Mouse (Mus musculus): ENCODE results near the gene Tex261. TPM values are rescaled to one million over a fixed set of nuclear protein-coding genes. Genes with fewer than 3 reads are reported as not detected.
"Not testable (repeated sequence)": the region's sequence is repeated elsewhere in the genome, so short reads cannot be mapped to it uniquely, and the experiment has no call there.

The Tex261 gene
- 10 to 100 TPM; 85.4 to 99.8 TPM for total RNA-seq (2021)

- intact Hi-C loops (cut with DNase I) = loop anchor here (2.0 kb wide), 1 partner anchor 15 kb away; no protein-coding TSS in a partner anchor
- DNase-seq (ENCODE audit: low spot score) = peak; percentile 84
Observed at GRCm38 (mm10) chr6:83775638-83776293, at the start of gene Tex261. Tex261 (minus strand) TSS chr6:83775813.

- DNase-seq (ENCODE audit: low spot score) = no peak
- intact Hi-C loops (cut with DNase I) = no loop called here
Observed at GRCm38 (mm10) chr6:83821856-83822255, 46.2 kb upstream of the Tex261 start.

- intact Hi-C loops (cut with DNase I) = no loop called here
- no peak for DNase-seq (ENCODE audit: low spot score)
Observed at GRCm38 (mm10) chr6:83820727-83821515, 45.3 kb upstream of the Tex261 start.

DNA sequence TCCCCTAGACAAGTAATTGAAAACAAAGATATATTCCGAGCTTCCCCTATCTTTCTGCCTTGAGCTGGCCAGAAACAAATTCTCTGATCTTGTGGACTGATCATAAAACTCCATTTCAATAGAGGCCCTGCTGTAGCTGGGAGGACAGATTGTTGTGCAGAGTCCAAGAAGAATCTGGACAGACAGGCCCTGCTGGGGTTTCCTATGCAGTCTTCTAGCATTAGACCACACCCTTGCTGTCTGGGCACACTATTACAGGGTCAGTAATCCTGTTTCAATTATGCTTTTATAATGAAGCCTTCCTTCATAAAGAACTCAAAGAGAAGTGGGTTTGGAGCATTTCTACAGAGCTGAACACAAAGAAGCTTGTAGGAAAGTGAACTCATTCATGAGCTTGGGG lies 43.4 kb upstream of the Tex261 start:
- intact Hi-C loops (cut with DNase I) = no loop called here
- DNase-seq (ENCODE audit: low spot score) = no peak

- DNase-seq (ENCODE audit: low spot score) = no peak
- intact Hi-C loops (cut with DNase I) = no loop called here
Observed at GRCm38 (mm10) chr6:83815801-83816200, 40.2 kb upstream of the Tex261 start.

GRCm38 (mm10) chr6:83802846-83803245 lies 27.2 kb upstream of the Tex261 start:
- intact Hi-C loops (cut with DNase I) = no loop called here
- DNase-seq (ENCODE audit: low spot score) = no peak

DNA sequence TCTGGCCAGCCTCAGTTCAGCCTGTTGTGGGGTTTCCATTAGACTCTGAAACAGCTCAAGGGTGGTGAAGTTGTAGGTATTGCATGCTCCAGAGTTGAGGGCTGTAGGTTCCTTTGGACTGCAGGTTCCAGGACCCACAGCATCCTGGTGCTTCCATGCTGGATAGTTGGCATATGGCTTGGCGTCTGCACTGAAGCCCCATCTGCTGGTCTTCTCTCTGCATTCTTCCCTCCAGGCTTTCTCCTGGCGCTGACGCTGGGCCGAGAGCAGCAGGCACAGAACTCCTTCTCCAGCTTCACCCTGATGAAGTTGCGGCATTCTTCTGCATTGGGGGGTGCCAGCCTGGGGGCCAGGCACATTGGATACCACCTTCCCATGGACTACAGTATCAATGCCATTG lies 26.4 kb upstream of the Tex261 start:
- intact Hi-C loops (cut with DNase I) = no loop called here
- no peak for DNase-seq (ENCODE audit: low spot score)

GRCm38 (mm10) chr6:83796686-83797085 lies 21.1 kb upstream of the Tex261 start:
- no peak for DNase-seq (ENCODE audit: low spot score)
- intact Hi-C loops (cut with DNase I) = no loop called here

GRCm38 (mm10) chr6:83795492-83795900 lies 19.9 kb upstream of the Tex261 start:
- no peak for DNase-seq (ENCODE audit: low spot score)
- intact Hi-C loops (cut with DNase I) = loop anchor here (2.0 kb wide), 1 partner anchor 33 kb away; no protein-coding TSS in a partner anchor

GRCm38 (mm10) chr6:83794760-83795296 lies 19.2 kb upstream of the Tex261 start, which contains the start of gene Nagk:
Nagk (plus strand) TSS chr6:83794982.
- intact Hi-C loops (cut with DNase I) = loop anchor here (2.0 to 5.0 kb wide), 2 partner anchors 34 to 72 kb away; partner anchors contain the start of gene Zfp638
- peak; percentile 88 for DNase-seq (ENCODE audit: low spot score)

DNA sequence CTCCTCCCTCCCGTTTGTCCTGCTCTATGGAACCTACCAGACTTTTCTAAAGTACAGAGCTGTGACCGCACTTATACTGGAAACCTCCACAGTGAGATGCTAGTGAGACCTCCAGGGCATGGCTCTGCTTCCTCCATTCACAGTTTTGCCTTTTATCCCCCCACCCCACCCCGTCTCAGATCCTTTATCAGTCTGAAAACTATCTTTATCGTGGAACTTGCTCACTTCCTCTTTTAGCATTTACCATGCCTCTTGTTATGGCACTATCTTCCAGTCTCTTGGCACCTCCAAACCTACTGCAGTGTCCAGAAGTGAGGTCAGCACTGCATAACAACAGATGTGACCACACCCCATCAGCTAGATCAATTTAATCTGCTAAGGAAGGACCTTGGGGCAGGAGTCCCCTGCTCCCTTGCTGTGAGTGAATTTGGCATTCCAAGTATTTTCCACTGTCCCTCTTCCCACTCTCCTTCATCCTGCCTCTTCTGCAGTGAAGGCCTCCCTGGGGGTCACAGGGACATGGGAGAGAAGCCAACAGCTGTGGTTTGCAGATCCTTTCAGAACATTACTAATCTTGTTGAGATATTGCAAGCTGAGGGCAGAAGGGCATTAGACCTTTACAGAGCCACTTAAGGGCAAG lies 15.8 kb upstream of the Tex261 start:
- DNase-seq (ENCODE audit: low spot score) = no peak
- intact Hi-C loops (cut with DNase I) = loop anchor here (5.0 kb wide), 1 partner anchor 76 kb away; the partner anchor contains the start of gene Zfp638

DNA sequence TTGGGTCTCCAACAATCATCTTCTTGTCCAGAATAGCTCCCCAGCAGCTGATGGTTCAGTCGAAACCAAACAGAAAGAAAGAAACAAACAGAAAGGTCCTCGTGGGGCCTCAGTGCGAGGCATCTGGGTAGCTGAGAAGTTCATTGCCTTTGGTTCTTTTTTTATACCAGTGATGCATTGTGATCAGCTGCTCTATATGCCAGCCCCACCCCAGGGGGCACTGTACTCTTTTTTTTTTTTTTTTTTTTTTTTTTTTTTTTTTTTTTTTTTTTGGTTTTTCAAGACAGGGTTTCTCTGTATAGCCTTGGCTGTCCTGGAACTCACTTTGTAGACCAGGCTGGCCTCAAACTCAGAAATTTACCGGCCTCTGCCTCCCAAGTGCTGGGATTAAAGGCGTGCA lies 14.9 kb upstream of the Tex261 start:
- intact Hi-C loops (cut with DNase I) = loop anchor here (5.0 kb wide), 1 partner anchor 77 kb away; the partner anchor contains the start of gene Zfp638

DNA sequence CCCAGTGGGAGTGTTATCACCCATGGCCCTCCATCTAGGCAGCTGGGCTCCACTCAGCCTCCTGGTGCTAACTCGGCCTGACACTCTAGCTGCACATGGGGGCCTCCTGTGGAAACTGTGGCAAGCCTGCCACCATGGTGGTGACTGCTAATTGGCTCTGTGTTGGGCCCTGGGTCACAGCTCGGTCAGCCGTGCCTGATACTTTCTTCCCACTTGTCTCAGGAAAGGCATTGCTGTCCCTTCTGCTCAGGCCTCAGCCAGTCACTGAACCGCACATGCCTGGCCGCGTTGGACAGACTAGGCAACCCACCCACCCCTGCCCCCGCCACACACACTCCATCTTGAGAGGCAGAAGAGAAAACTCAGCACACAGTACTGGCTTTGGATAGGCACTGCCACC lies 12.9 kb upstream of the Tex261 start:
- intact Hi-C loops (cut with DNase I) = no loop called here
- DNase-seq (ENCODE audit: low spot score) = no peak

More for the DNA sequence above, 14.9 kb upstream of the Tex261 start:
- not testable (repeated sequence) for DNase-seq (ENCODE audit: low spot score)

- intact Hi-C loops (cut with DNase I) = no loop called here
- no peak for DNase-seq (ENCODE audit: low spot score)
Observed at GRCm38 (mm10) chr6:83786426-83786825, 10.8 kb upstream of the Tex261 start.

GRCm38 (mm10) chr6:83779026-83779425 lies 3.4 kb upstream of the Tex261 start:
- DNase-seq (ENCODE audit: low spot score) = no peak
- intact Hi-C loops (cut with DNase I) = loop anchor here (1.0 kb wide), 1 partner anchor 21 kb away; no protein-coding TSS in a partner anchor

- intact Hi-C loops (cut with DNase I) = no loop called here
- no peak for DNase-seq (ENCODE audit: low spot score)
Observed at GRCm38 (mm10) chr6:83778306-83778705, 2.7 kb upstream of the Tex261 start.

GRCm38 (mm10) chr6:83774781-83775563 lies 641 bp downstream of the Tex261 start:
- DNase-seq (ENCODE audit: low spot score) = no peak
- intact Hi-C loops (cut with DNase I) = loop anchor here (2.0 kb wide), 1 partner anchor 14 kb away; no protein-coding TSS in a partner anchor

- no peak for DNase-seq (ENCODE audit: low spot score)
- intact Hi-C loops (cut with DNase I) = loop anchor here (2.0 kb wide), 1 partner anchor 13 kb away; no protein-coding TSS in a partner anchor
Observed at GRCm38 (mm10) chr6:83774126-83774525, 1.5 kb downstream of the Tex261 start.

- DNase-seq (ENCODE audit: low spot score) = no peak
- intact Hi-C loops (cut with DNase I) = no loop called here
Observed at GRCm38 (mm10) chr6:83768485-83768884, 7.1 kb downstream of the Tex261 start.
